Mouse (Mus musculus) heart, postnatal 0 days (tissue): Measurements from ENCODE around the gene Olfr429.
"Not testable (repeated sequence)": the region's sequence is repeated elsewhere in the genome, so short reads cannot be mapped to it uniquely, and the experiment has no call there.

Experiments
- CTCF ChIP-seq: IDR thresholded peaks from 2 replicates; pipeline ENCODE4 v1.5.1; 2016; ENCODE audit warnings: antibody characterized with exemption, control low read depth, low read depth
- EP300 ChIP-seq: IDR thresholded peaks from 2 replicates; pipeline ENCODE4 v1.6.1; 2016; ENCODE audit warnings: antibody characterized with exemption, low read depth

- TF ChIP-seq CTCF, EP300: not testable (repeated sequence)
Measured at GRCm38 (mm10) chr1:174048227-174048626, 35.9 kb upstream of the Olfr429 start.
